Mouse (Mus musculus): Measurements from ENCODE around the gene Fam76b. TPM values are rescaled to one million over a fixed set of nuclear protein-coding genes. Genes with fewer than 3 reads are reported as not detected.
A peak's percentile ranks its signal among the peaks of the same experiment; 100 is the strongest.

Fam76b gene
- total and polyA plus RNA-seq, 3 experiments = 20.9 to 87.0 (median 74.5) TPM

DNA sequence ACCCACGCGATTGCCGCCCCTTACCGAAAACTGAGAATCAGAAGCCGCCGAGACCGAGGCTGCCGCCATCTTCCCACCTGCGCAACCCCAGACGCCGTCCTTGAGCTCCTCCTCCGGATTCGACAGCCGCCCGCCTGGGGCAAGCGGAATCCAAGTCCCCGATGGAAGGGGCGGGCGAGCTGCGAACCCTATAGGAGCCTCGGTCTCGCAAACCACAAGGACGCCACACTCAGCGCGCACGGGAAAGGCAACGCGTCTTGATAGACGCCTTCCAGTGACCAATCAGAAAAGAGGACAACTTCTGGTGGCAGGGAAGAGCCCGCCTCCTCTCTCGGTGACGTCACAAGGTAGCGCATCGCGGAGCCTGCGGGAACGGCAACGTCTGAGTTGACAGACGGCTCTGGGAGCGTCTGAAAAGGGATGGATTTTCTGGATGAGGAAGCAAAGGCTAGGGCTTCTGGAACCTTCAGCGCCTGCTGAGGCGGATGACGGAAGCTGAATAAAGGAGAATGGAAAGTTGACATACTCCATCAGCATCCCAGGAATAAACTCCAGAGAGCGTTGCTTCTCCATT, 597 bp upstream of the Fam76b start, which contains the start of gene Cep57:
Gene Cep57, minus strand, starts transcription at position 276 of the 574 bp plus-strand sequence.
- no peaks in the 10 kb centered on the region for H3K27me3 ChIP-seq (ENCODE audit: insufficient read depth, low read length)
- peak; percentile 74 for ATAC-seq (ENCODE audit: extremely low read depth, insufficient number of reproducible peaks, low FRiP score, poor library complexity, severe bottlenecking)
- TF ChIP-seq POLR2AphosphoS5 (IDR thresholded peaks at IDR 0.05; ENCODE audit: insufficient replicate concordance, low read depth, low read length) (no peak; the same call in 1 of the 2 replicates), GATA1 (IDR thresholded peaks at IDR 0.05; ENCODE audit: borderline replicate concordance, low read length) (no peak), TAL1 (conservative IDR thresholded peaks at IDR 0.05; ENCODE audit: low read depth, low read length) (no peak), GATA2 (IDR thresholded peaks at IDR 0.05; ENCODE audit: borderline replicate concordance, low read depth, low read length) (no peak), CTCF (IDR thresholded peaks at IDR 0.05; ENCODE audit: low read depth, low read length) (no peak)
- peak within 1 kb of the TSS; percentile 82 for H3K4me3 ChIP-seq (ENCODE audit: low read depth, low read length)
- H3K36me3 ChIP-seq (replicated peaks) = peaks cover 46% of the 10 kb centered on the region
- no peaks in the 10 kb centered on the region for H3K9me3 ChIP-seq (replicated peaks)
- DNase-seq (ENCODE audit: low spot score) = peak; percentile 81
- H3K4me1 ChIP-seq (ENCODE audit: insufficient read depth, low read depth, low read length) = peaks cover 32% of the 10 kb centered on the region

DNA sequence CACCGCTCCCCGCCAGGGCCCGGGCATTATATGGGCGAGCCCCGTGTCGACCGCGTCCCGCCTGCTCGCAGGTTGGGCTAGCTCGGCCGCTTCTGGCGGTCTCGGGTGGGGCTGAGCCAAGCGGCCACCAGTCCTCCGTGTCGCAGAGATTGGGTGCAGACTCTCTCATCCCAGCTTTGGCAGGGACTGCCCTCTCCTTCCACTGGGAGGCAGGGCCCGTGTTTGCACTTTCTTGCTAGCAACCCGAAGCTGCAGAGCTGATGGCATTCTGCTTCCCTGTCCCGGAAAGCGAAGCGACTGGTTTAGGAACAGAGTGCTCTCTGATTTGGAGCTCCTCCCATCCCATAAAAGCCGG, 548 bp downstream of the Fam76b start:
- peak overlapping the region; percentile 82 for H3K4me3 ChIP-seq (ENCODE audit: low read depth, low read length)

DNA sequence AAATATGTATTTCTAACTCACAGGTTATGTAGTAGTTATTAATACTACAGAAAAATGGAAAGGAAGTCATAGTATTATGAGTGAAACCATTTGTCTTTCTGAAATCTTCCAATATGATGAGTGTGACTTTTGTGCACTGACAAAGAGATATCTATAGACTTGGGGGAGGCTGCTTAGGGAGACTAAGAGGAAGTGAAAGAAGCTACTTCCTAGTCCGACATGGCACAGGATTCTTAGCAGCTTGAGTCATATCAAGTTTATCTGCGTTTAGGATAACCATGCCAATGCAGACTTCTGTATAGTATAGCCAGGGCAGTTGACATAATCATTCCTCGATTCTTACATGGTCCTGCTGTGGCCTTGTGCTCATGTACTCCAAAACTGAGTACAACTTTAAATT, 7.7 kb downstream of the Fam76b start:
- H3K9me3 ChIP-seq (replicated peaks) = no peaks in the 10 kb centered on the region
- peak; percentile 28 for ATAC-seq (ENCODE audit: extremely low read depth, insufficient number of reproducible peaks, low FRiP score, poor library complexity, severe bottlenecking)
- TF ChIP-seq TAL1 (conservative IDR thresholded peaks at IDR 0.05; ENCODE audit: low read depth, low read length) = no peak
- TF ChIP-seq POLR2AphosphoS5 (IDR thresholded peaks at IDR 0.05; ENCODE audit: insufficient replicate concordance, low read depth, low read length) = no peak
- TF ChIP-seq GATA1 (IDR thresholded peaks at IDR 0.05; ENCODE audit: borderline replicate concordance, low read length) = no peak
- TF ChIP-seq GATA2 (IDR thresholded peaks at IDR 0.05; ENCODE audit: borderline replicate concordance, low read depth, low read length) = no peak
- TF ChIP-seq CTCF (IDR thresholded peaks at IDR 0.05; ENCODE audit: low read depth, low read length) = no peak
- H3K4me3 ChIP-seq (ENCODE audit: low read depth, low read length) = no peak overlapping the region
- no peak for DNase-seq (ENCODE audit: low spot score)
- peaks cover 19% of the 10 kb centered on the region for H3K4me1 ChIP-seq (ENCODE audit: insufficient read depth, low read depth, low read length)
- peaks cover 92% of the 10 kb centered on the region for H3K36me3 ChIP-seq (replicated peaks)
- no peaks in the 10 kb centered on the region for H3K27me3 ChIP-seq (ENCODE audit: insufficient read depth, low read length)

More for the DNA sequence above, 548 bp downstream of the Fam76b start:
- ATAC-seq (ENCODE audit: extremely low read depth, insufficient number of reproducible peaks, low FRiP score, poor library complexity, severe bottlenecking) (no peak), DNase-seq (ENCODE audit: low spot score) (peak; percentile 18)
- H3K9me3 ChIP-seq (replicated peaks) = no peaks in the 10 kb centered on the region
- H3K36me3 ChIP-seq (replicated peaks) = peaks cover 47% of the 10 kb centered on the region
- H3K27me3 ChIP-seq (ENCODE audit: insufficient read depth, low read length) = no peaks in the 10 kb centered on the region
- H3K4me1 ChIP-seq (ENCODE audit: insufficient read depth, low read depth, low read length) = peaks cover 33% of the 10 kb centered on the region
- TF ChIP-seq POLR2AphosphoS5 (IDR thresholded peaks at IDR 0.05; ENCODE audit: insufficient replicate concordance, low read depth, low read length) (no peak), GATA2 (IDR thresholded peaks at IDR 0.05; ENCODE audit: borderline replicate concordance, low read depth, low read length) (no peak), GATA1 (IDR thresholded peaks at IDR 0.05; ENCODE audit: borderline replicate concordance, low read length) (no peak), TAL1 (conservative IDR thresholded peaks at IDR 0.05; ENCODE audit: low read depth, low read length) (no peak), CTCF (IDR thresholded peaks at IDR 0.05; ENCODE audit: low read depth, low read length) (no peak)

DNA sequence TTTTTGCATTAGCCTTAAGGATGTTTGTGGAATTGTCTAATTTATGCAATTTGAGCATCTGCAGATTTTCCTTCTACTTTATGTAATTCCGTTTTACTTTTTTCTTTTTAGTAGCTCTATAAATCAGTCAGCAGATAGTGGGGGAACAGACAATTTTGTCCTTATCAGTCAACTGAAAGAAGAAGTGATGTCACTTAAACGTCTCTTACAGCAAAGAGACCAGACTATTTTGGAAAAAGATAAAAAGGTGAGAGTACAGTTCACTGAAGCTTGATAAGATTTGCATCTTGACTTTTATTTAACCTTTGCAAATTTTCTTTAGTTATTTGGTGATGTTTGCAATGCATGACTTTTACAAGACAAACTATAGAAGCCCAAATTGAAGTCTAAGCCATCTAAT, 9.2 kb downstream of the Fam76b start:
- Histone ChIP-seq H3K4me3 (ENCODE audit: low read depth, low read length) (no peak overlapping the region), H3K27me3 (ENCODE audit: insufficient read depth, low read length) (no peaks in the 10 kb centered on the region), H3K36me3 (replicated peaks) (peaks cover 93% of the 10 kb centered on the region), H3K4me1 (ENCODE audit: insufficient read depth, low read depth, low read length) (peaks cover 12% of the 10 kb centered on the region), H3K9me3 (replicated peaks) (no peaks in the 10 kb centered on the region)
- no peak for TF ChIP-seq GATA1 (IDR thresholded peaks at IDR 0.05; ENCODE audit: borderline replicate concordance, low read length)
- no peak for TF ChIP-seq TAL1 (conservative IDR thresholded peaks at IDR 0.05; ENCODE audit: low read depth, low read length)
- no peak for TF ChIP-seq CTCF (IDR thresholded peaks at IDR 0.05; ENCODE audit: low read depth, low read length)
- TF ChIP-seq GATA2 (IDR thresholded peaks at IDR 0.05; ENCODE audit: borderline replicate concordance, low read depth, low read length) = no peak
- TF ChIP-seq POLR2AphosphoS5 (IDR thresholded peaks at IDR 0.05; ENCODE audit: insufficient replicate concordance, low read depth, low read length) = no peak
- no peak for DNase-seq (ENCODE audit: low spot score)
- no peak; the same call in 1 of the 2 replicates for ATAC-seq (ENCODE audit: extremely low read depth, insufficient number of reproducible peaks, low FRiP score, poor library complexity, severe bottlenecking)

DNA sequence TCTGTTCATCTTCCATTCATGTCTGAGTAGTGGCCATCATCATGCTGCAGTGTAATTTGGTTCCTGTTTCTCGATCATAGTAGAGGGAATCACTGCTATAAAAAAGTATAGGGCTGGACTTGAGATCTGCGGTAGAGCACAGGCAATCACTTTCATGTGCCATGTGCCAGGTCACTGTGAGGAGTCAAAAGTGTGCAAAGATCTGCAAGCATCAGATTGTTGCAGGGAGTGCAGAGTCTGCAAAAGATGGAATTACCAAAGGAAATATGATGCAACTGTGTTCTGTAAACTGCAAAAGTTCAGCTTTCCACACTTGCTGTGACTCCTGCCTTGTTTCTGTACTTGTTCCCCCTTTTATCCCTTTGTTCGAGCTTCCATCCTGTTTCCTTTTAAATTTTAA, 20.1 kb downstream of the Fam76b start:
- ATAC-seq (ENCODE audit: extremely low read depth, insufficient number of reproducible peaks, low FRiP score, poor library complexity, severe bottlenecking) (no peak), DNase-seq (ENCODE audit: low spot score) (no peak)
- H3K4me1 ChIP-seq (ENCODE audit: insufficient read depth, low read depth, low read length) = no peaks in the 10 kb centered on the region
- peaks cover 69% of the 10 kb centered on the region for H3K36me3 ChIP-seq (replicated peaks)
- H3K27me3 ChIP-seq (ENCODE audit: insufficient read depth, low read length) = no peaks in the 10 kb centered on the region
- no peak overlapping the region for H3K4me3 ChIP-seq (ENCODE audit: low read depth, low read length)
- TF ChIP-seq POLR2AphosphoS5 (IDR thresholded peaks at IDR 0.05; ENCODE audit: insufficient replicate concordance, low read depth, low read length) (no peak), GATA2 (IDR thresholded peaks at IDR 0.05; ENCODE audit: borderline replicate concordance, low read depth, low read length) (no peak), TAL1 (conservative IDR thresholded peaks at IDR 0.05; ENCODE audit: low read depth, low read length) (no peak), GATA1 (IDR thresholded peaks at IDR 0.05; ENCODE audit: borderline replicate concordance, low read length) (no peak), CTCF (IDR thresholded peaks at IDR 0.05; ENCODE audit: low read depth, low read length) (no peak)
- H3K9me3 ChIP-seq (replicated peaks) = no peaks in the 10 kb centered on the region

DNA sequence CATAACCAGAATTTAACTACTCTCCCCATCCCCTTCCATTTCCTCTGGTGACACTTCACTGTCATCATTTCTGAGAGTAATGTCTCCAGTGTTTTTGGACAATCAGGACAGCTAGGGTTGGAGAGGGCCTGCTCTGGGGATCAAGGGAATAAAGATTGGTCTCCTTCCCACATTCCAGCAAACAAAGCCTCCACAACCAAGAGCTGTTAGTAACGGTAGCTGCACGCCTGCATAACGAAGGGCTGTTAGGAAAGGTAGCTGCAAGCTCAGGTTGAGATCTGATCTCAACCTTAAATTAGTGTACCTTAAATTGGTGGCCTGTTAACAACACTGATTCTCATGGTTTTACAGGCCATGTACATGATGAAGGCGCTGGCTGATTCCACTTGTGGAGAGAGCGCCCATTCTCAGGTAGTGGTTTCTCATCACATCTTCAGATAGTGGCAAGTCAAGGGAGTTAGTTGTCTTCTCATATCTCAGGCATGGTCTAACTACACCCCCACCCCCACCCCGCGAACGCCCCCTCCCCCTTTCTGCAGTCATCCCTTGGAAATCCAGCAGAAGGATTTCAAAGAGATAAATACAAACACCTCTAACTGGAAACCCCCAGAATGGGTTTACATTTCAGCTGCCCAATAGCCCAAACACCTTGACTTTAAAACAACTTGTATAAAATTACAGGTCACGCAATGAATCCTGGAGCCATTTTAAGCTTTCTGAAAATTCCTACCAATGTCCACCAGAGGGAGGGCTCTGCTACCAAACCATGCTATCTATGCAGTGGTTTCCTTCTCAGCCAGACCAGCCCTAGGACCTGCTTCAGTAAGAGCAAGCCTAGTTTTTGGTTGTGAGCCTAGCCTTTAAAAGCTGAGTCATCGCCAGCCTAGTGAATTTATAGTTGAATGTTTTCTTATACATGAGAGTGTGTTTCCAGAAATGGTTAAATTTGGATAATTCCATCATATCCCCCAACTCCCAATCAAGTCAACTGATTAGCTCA, 21.3 kb downstream of the Fam76b start:
- ATAC-seq (ENCODE audit: extremely low read depth, insufficient number of reproducible peaks, low FRiP score, poor library complexity, severe bottlenecking) = no peak
- Histone ChIP-seq H3K4me3 (ENCODE audit: low read depth, low read length) (no peak overlapping the region), H3K36me3 (replicated peaks) (peaks cover 65% of the 10 kb centered on the region), H3K27me3 (ENCODE audit: insufficient read depth, low read length) (no peaks in the 10 kb centered on the region), H3K4me1 (ENCODE audit: insufficient read depth, low read depth, low read length) (no peaks in the 10 kb centered on the region), H3K9me3 (replicated peaks) (no peaks in the 10 kb centered on the region)
- no peak for TF ChIP-seq TAL1 (conservative IDR thresholded peaks at IDR 0.05; ENCODE audit: low read depth, low read length)
- TF ChIP-seq POLR2AphosphoS5 (IDR thresholded peaks at IDR 0.05; ENCODE audit: insufficient replicate concordance, low read depth, low read length) = no peak
- TF ChIP-seq CTCF (IDR thresholded peaks at IDR 0.05; ENCODE audit: low read depth, low read length) = no peak
- TF ChIP-seq GATA2 (IDR thresholded peaks at IDR 0.05; ENCODE audit: borderline replicate concordance, low read depth, low read length) = no peak
- no peak for TF ChIP-seq GATA1 (IDR thresholded peaks at IDR 0.05; ENCODE audit: borderline replicate concordance, low read length)
- DNase-seq (ENCODE audit: low spot score) = peak; percentile 13
